Mouse (Mus musculus) lung, adult 2 months (tissue): ENCODE data around the gene Phf6. TPM values are rescaled to one million over a fixed set of nuclear protein-coding genes. Genes with fewer than 3 reads are reported as not detected.
"Not testable (repeated sequence)": the region's sequence is repeated elsewhere in the genome, so short reads cannot be mapped to it uniquely, and the experiment has no call there.

Source experiments
- DNase-seq: peaks from one replicate; pipeline ENCODE4 v3.0.0; 2022
- H3K4me1 ChIP-seq: fragments of 200-500 bp; 2 replicates; pipeline ENCODE4 v1.6.1; 2011; ENCODE audit warnings: low read length; ENCODE audit not compliant: control insufficient read depth, insufficient read depth
- H3K4me3 ChIP-seq: fragments of 200-500 bp; replicated peaks from 2 replicates; pipeline ENCODE3; 2011; ENCODE audit warnings: low read depth, mild to moderate bottlenecking, control low read depth, low read length; ENCODE audit errors: extremely low read depth
- CTCF ChIP-seq: fragments of 200-500 bp; IDR thresholded peaks from 2 replicates; pipeline ENCODE4 v1.5.1; 2011; ENCODE audit warnings: mild to moderate bottlenecking, low read length, control low read depth; ENCODE audit not compliant: insufficient read depth
- POLR2A ChIP-seq: fragments of 200-500 bp; IDR thresholded peaks from 2 replicates; pipeline ENCODE4 v1.6.1; 2011; ENCODE audit warnings: low read depth, mild to moderate bottlenecking, control low read depth, low read length, borderline replicate concordance; ENCODE audit errors: extremely low read depth
- WGBS: fragments of 180-500 bp; shearing (Covaris S2); methylation state at CpG from one replicate; pipeline ENCODE4 v1.1.7; 2018; 5-methylcytosine and 5-hydroxymethylcytosine counted together
- polyA plus RNA-seq: library from polyadenylated mRNA; depleted of rRNA; stranded (reverse); fragments of >200 nt; gene quantifications from 2 replicates; pipeline ENCODE4 v1.2.3, GENCODE M21; 2012; rRNA removed

Phf6 gene
- polyA plus RNA-seq, 1 experiment: 2.0 TPM

- Histone ChIP-seq H3K4me1 (no peaks in the 10 kb centered on the region), H3K4me3 (no peak overlapping the region)
- 90% methylated on average over 1 of the region's 1 CpGs for WGBS
- TF ChIP-seq POLR2A (no peak), CTCF (no peak)
- DNase-seq: no peak
Observed at GRCm38 (mm10) chrX:52972680-52973079, 60.6 kb downstream of the Phf6 start.

GRCm38 (mm10) chrX:52978576-52978975 lies 66.5 kb downstream of the Phf6 start:
- no peak for TF ChIP-seq POLR2A
- TF ChIP-seq CTCF: no peak
- DNase-seq: no peak
- 30% methylated on average over 1 of the region's 1 CpGs for WGBS
- Histone ChIP-seq H3K4me3 (no peak overlapping the region), H3K4me1 (no peaks in the 10 kb centered on the region)

GRCm38 (mm10) chrX:52981378-52981777 lies 69.3 kb downstream of the Phf6 start:
- no peak overlapping the region for H3K4me3 ChIP-seq
- TF ChIP-seq POLR2A: no peak
- TF ChIP-seq CTCF: no peak
- WGBS: 63% methylated on average over 3 of the region's 3 CpGs
- DNase-seq: no peak
- no peaks in the 10 kb centered on the region for H3K4me1 ChIP-seq

GRCm38 (mm10) chrX:52987905-52988783 lies 76.1 kb downstream of the Phf6 start, which contains the start of gene Hprt:
TSS of gene Hprt (plus strand) at chrX:52988137.
- peak; percentile 89; the same call in 1 of the 2 replicates for TF ChIP-seq POLR2A
- TF ChIP-seq CTCF: no peak
- 20% methylated on average over 72 of the region's 72 CpGs for WGBS
- peak within 1 kb of the TSS; percentile 87 for H3K4me3 ChIP-seq
- peaks cover 3% of the 10 kb centered on the region for H3K4me1 ChIP-seq
- DNase-seq: peak; percentile 82

GRCm38 (mm10) chrX:52994726-52995125 lies 82.7 kb downstream of the Phf6 start:
- H3K4me1 ChIP-seq, H3K4me3 ChIP-seq, DNase-seq: not testable (repeated sequence)
- 66% methylated on average over 5 of the region's 5 CpGs for WGBS

GRCm38 (mm10) chrX:53004887-53005286 lies 92.8 kb downstream of the Phf6 start:
- DNase-seq, H3K4me3 ChIP-seq, H3K4me1 ChIP-seq: not testable (repeated sequence)
- whole genome bisulfite sequencing: 51% methylated on average over 4 of the region's 4 CpGs

GRCm38 (mm10) chrX:53006062-53006461 lies 94.0 kb downstream of the Phf6 start:
- DNase-seq: no peak
- Histone ChIP-seq H3K4me1 (no peaks in the 10 kb centered on the region), H3K4me3 (no peak overlapping the region)
- no peak for TF ChIP-seq POLR2A
- 37% methylated on average over 3 of the region's 3 CpGs for WGBS

Other genes with a start within 250 kb of the Phf6 start
- 0.17 and 0.20 TPM in 2 replicates for gene Ccdc160, start 121.1 kb upstream of the Phf6 start, polyA plus RNA-seq
- 8.7 and 19.7 TPM in 2 replicates for gene Hprt, start 75.9 kb downstream of the Phf6 start, polyA plus RNA-seq